Mouse (Mus musculus): ENCODE data around the gene Phf20.
"Not testable (repeated sequence)": the region's sequence is repeated elsewhere in the genome, so short reads cannot be mapped to it uniquely, and the experiment has no call there.

Gene Phf20

GRCm38 (mm10) chr2:156199944-156200343 lies 3.7 kb downstream of the Phf20 start:
- DNase-seq (ENCODE audit: low read depth), result no peak

GRCm38 (mm10) chr2:156201486-156201885 lies 5.2 kb downstream of the Phf20 start:
- no peak for DNase-seq (ENCODE audit: low read depth)

DNA sequence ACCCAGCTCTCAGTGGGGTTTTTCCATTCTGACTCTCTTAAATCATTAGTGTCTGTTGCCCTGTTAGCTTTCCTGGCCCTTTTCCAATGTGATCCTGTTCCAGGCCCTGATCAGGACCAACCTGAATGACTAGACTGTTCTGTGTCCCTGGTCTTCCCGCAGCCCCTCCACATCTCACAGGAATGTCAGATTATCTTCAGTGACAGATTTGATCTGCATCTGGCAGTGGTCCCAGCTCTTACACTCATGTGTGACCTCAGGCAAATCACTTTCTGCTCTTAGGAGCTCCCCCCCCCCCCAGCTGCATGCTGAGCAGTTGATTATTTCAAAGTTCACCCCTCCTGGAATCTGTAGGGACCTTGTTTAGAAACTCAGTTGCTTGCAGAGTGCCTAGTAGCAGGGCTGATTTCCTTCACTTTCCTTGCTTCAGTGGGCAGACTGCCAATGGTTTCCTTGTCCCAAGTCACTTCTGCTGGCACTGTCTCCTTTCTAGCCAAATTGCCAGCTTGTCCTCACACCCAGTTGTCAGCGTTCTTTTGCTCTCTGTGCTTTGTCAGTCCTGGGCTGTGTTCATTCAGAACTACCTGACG lies 6.7 kb downstream of the Phf20 start:
- DNase-seq (ENCODE audit: low read depth), result no peak

DNA sequence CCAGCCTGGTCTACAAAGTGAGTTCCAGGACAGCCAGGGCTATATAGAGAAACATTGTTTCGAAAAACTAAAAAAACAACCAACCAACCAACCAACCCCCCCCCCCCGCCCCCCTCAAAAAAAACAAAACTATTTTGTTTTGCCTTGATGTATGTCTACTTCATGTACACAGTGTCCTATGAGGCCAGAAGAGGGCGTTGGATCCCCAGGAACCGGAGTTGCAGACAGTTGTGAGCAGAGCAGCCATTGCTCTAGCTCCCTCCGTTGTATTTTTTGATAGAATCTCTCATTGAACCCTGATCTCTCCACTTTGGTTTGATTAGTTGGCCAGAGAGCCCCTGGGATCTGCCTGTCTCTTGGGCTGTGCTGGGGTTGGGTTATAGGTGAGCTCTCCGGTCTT lies 7.7 kb downstream of the Phf20 start:
- peak; percentile 51 for DNase-seq (ENCODE audit: low read depth)

DNA sequence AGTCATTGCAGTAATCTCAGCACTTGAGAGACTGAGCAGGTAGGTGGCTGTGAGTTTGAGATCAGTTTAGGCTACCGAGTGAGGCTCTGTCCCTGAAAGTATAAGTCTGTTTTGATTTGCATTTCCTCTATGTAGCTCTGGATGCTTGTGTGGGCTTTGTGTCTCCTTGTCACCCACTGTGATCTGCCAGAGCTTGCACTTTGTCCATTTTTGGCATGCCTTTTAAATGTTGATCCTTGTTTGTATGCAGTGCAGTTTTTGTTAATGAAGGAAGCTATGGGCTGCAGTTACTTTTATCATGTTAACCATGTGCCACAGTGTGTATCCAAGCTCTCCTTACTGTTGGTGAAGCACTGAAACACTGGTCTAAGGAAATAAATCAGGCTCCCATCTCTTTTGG lies 21.5 kb downstream of the Phf20 start:
- no peak for DNase-seq (ENCODE audit: low read depth)

DNA sequence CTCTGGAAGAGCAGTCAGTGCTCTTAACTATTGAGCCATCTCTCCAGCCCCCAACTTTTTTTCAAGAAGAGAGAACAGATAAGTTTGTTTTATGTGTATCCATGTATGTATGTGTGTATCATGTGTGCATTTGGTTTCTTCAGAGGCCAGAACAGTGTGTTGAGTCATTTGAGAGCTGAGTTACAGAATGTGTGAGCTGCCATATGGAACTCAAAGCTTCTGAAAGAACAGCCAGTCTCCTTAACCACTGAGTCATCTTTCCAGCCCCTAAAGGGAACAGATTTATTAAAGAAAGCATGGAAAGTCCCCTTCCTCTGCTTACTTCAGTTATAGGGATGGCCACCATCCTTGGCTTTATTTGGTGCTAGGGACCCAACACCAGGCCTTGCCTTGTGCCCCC lies 25.8 kb downstream of the Phf20 start:
- DNase-seq (ENCODE audit: low read depth), result no peak

- no peak for DNase-seq (ENCODE audit: low read depth)
Measured at GRCm38 (mm10) chr2:156224043-156224442, 27.8 kb downstream of the Phf20 start.

GRCm38 (mm10) chr2:156227689-156228088 lies 31.4 kb downstream of the Phf20 start:
- no peak for DNase-seq (ENCODE audit: low read depth)

DNA sequence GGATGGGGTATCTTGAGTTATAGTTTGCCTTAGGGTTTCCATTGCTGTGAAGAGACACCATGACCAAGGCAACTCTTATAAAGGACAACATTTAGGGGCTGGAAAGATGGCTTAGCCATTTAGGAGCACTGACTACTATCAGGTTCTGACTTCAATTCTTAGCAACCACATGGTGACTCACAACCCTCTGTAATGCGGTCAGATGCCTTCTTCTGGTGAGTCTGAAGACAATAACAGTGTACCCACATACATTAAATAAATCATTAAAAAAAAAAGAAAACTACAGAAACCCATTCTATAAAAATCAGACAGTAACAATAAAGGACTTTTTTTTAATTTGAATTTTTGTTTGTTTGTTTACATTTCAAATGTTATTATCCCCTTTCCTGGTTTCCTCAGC lies 32.9 kb downstream of the Phf20 start:
- no peak for DNase-seq (ENCODE audit: low read depth)

DNA sequence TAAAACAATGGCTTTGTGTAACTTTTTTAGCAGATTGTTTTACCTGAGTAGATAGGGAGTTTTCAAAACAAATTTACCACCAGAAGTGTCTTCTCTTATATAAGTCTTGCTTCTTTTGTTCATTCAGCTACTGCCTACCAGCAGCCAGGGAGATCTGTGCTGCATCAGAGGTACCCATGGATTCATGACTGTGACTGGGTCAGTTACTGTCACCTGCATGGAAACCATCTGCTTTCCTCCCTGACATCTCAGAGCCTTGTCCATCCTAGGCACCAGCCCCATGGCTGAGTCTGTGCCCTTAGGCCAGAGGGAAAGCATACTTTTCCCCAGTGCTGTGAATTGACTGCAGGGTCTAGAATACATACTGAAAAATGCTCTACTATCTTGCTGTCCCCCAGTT lies 35.1 kb downstream of the Phf20 start:
- no peak for DNase-seq (ENCODE audit: low read depth)

DNA sequence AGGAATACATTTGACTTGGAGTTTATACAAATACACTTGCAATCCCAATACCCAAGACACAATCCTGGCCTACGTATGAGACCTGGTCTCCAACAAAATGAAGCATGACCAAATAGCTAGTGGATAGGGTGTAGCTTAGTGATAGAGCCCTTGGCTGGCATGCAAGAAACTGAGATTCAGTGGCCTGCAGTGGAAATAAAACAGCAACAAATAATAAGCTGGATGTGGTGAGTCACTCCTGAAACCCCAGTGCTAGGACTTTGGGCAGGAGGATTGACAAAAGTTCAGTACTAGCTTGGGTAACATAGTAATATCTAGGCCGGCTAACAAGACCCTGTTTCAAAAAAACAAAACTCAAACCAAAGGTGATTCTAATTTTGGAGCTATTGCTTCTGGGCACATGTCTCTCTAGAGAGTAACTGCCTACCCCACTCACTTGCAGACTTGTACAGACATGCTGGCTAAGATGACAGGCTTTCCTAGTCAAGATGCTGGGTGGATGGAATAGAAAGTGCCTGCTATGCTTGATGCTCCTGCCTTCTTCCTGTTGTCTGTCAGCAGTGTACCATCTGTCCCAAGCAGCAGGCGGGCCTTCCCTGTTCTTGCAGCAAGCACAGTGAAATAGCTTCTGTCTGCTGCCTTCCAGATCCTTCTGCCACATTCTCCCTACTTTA lies 37.1 kb downstream of the Phf20 start:
- DNase-seq (ENCODE audit: low read depth), result no peak

DNA sequence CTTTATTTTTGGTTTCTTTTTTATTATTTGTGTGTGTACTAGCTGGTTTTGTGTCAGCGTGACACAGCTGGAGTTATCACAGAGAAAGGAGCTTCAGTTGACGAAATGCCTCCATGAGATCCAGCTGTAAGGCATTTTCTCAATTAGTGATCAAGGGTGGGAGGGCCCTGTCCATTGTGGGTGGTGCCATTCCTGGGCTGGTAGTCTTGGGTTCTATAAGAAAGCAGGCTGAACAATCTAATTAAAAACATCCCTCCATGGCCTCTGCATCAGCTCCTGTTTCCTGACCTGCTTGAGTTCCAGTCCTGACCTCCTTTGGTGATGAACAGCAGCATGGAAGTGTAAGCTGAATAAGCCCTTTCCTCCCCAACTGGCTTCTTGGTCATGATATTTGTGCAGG lies 37.8 kb downstream of the Phf20 start:
- DNase-seq (ENCODE audit: low read depth), result not testable (repeated sequence)

- DNase-seq (ENCODE audit: low read depth), result no peak
Measured at GRCm38 (mm10) chr2:156235847-156236246, 39.6 kb downstream of the Phf20 start.

GRCm38 (mm10) chr2:156241662-156242061 lies 45.4 kb downstream of the Phf20 start:
- DNase-seq (ENCODE audit: low read depth), result no peak

DNA sequence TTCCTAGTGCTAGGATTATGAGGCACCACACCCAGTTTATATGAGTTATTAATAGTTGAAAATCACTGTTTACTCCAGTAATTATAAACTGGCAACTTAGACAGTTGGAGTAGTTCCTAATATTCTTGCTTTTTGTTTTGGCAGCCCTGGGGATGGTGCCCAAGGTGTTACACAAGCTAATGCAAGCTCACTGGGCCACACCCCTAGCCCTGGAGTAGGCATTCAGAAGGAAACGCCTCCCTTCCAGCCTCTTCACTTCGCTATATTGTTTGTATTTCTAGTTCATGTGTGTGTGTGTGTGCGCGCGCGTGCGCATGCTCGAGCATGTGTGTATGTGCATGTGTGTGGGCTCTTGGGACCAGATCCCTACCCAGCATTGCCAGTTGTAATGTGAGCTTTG lies 46.7 kb downstream of the Phf20 start:
- DNase-seq (ENCODE audit: low read depth), result no peak

DNA sequence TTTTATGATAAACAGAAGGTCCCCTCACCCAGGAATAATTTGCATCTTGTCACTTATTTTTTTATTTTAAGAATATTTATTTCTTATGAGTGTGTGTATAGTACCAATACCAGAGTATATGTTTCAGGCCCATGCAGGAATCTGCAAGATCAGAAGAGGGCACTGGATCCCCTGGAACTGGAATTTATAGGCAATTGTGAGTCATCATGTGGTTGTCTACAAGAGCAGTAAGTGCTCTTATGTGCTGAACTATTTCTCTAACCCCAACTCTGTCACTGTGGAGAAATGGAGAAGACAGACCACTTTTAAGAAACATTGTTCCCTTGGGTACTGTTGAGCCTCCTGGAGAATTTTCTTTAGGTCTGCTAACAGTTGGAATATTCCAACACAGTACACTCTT lies 51.3 kb downstream of the Phf20 start:
- no peak for DNase-seq (ENCODE audit: low read depth)

DNA sequence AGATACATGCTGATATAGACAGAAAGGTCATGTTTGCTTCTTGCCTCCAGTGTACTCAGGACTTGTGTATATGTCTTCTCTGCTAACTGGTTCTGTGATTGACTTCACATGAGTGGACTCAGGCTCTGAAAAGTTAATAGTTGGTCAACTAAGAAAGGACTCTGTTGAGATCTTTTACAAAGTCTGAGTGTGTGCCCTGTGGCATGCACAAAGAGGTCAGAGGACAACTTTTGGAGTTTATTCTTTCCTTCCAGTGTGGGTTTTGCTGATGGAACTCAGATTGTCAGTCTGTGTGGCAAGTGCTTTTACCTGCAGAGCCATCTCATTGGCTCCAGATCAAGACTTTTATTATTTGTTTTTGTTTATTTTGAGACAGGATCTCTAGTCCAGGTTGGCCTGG lies 54.5 kb downstream of the Phf20 start:
- DNase-seq (ENCODE audit: low read depth), result no peak

DNA sequence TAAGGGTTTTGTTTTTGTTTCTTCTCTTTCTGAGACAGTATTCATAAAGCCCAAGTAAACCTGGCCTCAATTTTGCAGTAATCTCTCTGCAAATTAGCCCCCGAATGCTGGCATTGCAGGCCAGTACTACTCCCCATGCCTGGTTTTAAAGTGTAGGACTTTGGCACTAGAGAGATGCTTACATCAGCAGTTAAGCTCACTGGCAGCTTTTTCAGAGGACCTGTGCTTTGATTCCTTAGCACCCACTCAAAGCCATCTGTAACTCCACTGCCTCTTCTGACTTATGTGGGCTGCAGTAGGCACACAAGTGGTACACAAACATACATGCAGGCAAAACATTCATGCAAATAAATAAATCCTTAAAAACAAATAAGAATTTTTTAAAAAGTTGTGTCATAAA lies 55.0 kb downstream of the Phf20 start:
- no peak for DNase-seq (ENCODE audit: low read depth)

- DNase-seq (ENCODE audit: low read depth), result peak; percentile 56
Measured at GRCm38 (mm10) chr2:156257051-156257450, 60.8 kb downstream of the Phf20 start.

- DNase-seq (ENCODE audit: low read depth), result peak; percentile 47
Measured at GRCm38 (mm10) chr2:156257922-156258761, 61.9 kb downstream of the Phf20 start.

DNA sequence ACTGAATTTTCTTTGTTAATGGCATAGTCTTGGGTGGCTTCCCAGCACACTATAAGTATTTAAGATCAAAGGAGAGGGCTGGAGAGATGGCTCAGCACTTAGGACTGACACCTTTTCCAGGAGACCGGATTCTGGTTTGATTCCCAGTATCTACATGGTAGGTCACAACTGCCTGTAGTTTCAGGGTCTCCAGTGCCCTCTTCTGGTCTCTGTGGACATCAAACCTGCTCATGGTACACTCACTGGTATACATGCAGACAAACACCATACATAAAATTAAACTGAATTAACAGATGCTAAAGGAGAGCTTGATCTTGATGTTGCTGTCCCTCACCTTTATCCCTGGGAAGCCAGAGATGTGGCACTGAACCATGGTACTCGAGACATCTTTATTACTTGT lies 64.7 kb downstream of the Phf20 start:
- DNase-seq (ENCODE audit: low read depth), result no peak

- DNase-seq (ENCODE audit: low read depth), result no peak
Measured at GRCm38 (mm10) chr2:156263204-156263893, 67.1 kb downstream of the Phf20 start.

- DNase-seq (ENCODE audit: low read depth), result peak; percentile 80
Measured at GRCm38 (mm10) chr2:156267636-156268035, 71.4 kb downstream of the Phf20 start.

Measured in naive thymus-derived CD4-positive, alpha-beta T cell, adult 2 months (primary cell).